5 mouse cellular contexts compared by ENCODE assay signal in genomic region chr2:6575316-6575715, GRCm38 (mm10).
DNase-seq lines count a peak whose midpoint lies in the region; ATAC-seq and TF ChIP-seq lines count a peak whose summit lies in the region.
"Not testable (repeated sequence)": the region's sequence is repeated elsewhere in the genome, so short reads cannot be mapped to it uniquely, and the experiment has no call there.

No protein-coding gene starts in this region.

- TF ChIP-seq EP300 in lung, postnatal 0 days (IDR thresholded peaks at IDR 0.05) = not testable (repeated sequence)

- H3K27ac ChIP-seq in left cerebral cortex, adult 2 months; lung, postnatal 0 days (ENCODE audit: low read length): not testable (repeated sequence)

- not testable (repeated sequence) for ATAC-seq in Patski; lung, postnatal 0 days
- ATAC-seq in inflammation-experienced regulatory T-cells, adult 6 months = peak; percentile 35

- not testable (repeated sequence) for H3K4me3 ChIP-seq in left cerebral cortex, adult 2 months; lung, postnatal 0 days (ENCODE audit: low read depth, low read length)

- DNase-seq in A20 (ENCODE audit: low read depth, low spot score) = peak; percentile 40
- not testable (repeated sequence) for DNase-seq in Patski (ENCODE audit: low read depth, low spot score); left cerebral cortex, adult 2 months (ENCODE audit: extremely low spot score in 1 of 2, low spot score in 2 of 2); lung, postnatal 0 days (ENCODE audit: low spot score)

- not testable (repeated sequence) for H3K9me3 ChIP-seq in lung, postnatal 0 days (ENCODE audit: low read length)

- H3K9ac ChIP-seq in lung, postnatal 0 days (replicated peaks; ENCODE audit: low read depth) = not testable (repeated sequence)

- not testable (repeated sequence) for H3K4me1 ChIP-seq in lung, postnatal 0 days (ENCODE audit: insufficient read depth, low read depth, low read length)

- intact Hi-C loops in left cerebral cortex, adult 2 months (cut with DNase I) = not testable (repeated sequence)

- WGBS in lung, postnatal 0 days = 98% methylated on average over 3 of the region's 3 CpGs

- peak; percentile 50 for TF ChIP-seq CTCF in Patski (IDR thresholded peaks at IDR 0.05)
- TF ChIP-seq CTCF in left cerebral cortex, adult 2 months (IDR thresholded peaks at IDR 0.05) = peak; percentile 13
- TF ChIP-seq CTCF in lung, postnatal 0 days (IDR thresholded peaks at IDR 0.05) = peak; percentile 14; the same call in 1 of the 2 replicates

- POLR2A ChIA-PET in Patski (lab: Charles Lee) = interaction anchor here (0.9 kb wide), 1 partner anchor 9 kb away, joined by 4 read pairs; no protein-coding TSS in a partner anchor

- not testable (repeated sequence) for H3K36me3 ChIP-seq in lung, postnatal 0 days (ENCODE audit: insufficient read depth, low read length)

- not testable (repeated sequence) for H3K4me2 ChIP-seq in lung, postnatal 0 days (replicated peaks; ENCODE audit: low read depth, low read length)

- CTCF ChIA-PET in Patski (lab: Charles Lee) = not testable (repeated sequence)

- not testable (repeated sequence) for H3K27me3 ChIP-seq in Patski; lung, postnatal 0 days (replicated peaks; ENCODE audit: insufficient read depth, low read length)

- in situ Hi-C loops in Patski (cut with MboI; ENCODE audit: low pct_unique_long_range_greater_than_20kb) = not testable (repeated sequence)
